Mouse (Mus musculus) layer of hippocampus, adult 8-10 months (tissue): ENCODE measurements around the gene Rab11fip4. TPM values are rescaled to one million over a fixed set of nuclear protein-coding genes. Genes with fewer than 3 reads are reported as not detected.

ENCODE experiments used
- DNase-seq, 2 experiments: peaks; one replicate each; pipeline ENCODE4 v3.0.0; 2022; ENCODE audit warnings: low spot score in 2 of 2
- total RNA-seq, 4 experiments: library from RNA; stranded (reverse); gene quantifications; 2 replicates each; pipeline ENCODE4 v1.2.4; 2022

Rab11fip4 gene
- total RNA-seq, result 100 to 1,000 TPM; 157 to 175 (median 167) TPM

DNA sequence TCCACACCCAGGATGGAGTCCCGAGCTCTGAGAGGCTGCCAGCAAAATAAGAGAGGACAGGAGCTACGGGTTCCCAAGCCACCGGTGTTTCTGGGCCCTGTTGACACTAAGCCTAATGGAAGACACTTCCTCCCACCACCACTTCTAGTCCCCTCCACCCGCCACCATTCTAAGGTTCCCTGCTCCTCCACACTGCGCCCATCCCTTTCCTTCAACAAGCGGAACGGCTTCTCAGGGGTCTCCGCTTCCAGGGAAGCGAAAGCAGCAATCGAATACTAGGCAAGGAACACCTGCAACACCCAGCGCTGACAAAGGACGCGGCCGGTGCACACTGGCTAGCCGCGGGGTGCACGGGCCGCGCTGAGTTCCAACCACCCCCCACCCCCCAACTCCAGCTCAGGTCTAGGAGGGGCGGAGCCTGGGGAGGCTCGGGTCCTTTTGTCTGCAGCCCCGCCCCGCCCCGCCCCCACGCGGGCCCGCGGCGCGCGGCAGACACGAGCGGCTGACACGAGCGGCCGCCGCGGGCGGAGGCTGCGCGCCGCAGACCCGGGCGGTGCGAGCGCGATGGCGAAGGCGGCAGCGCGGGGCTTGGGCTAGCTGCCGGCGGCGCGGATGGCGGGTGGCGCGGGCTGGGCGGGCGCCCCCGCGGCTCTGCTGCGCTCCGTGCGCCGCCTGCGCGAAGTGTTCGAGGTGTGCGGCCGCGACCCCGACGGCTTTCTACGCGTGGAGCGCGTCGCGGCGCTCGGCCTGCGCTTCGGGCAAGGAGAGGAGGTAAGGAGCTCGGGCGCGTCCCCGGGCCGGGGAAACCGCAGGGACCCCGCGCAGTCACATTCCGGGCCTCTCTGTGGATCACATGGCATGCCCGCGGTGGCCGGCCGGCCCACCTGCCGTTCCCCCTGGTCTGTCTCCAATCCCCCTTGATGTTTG is at the start of gene Rab11fip4:
Rab11fip4 (plus strand) TSS at position 549 of the 927 bp plus-strand sequence.
- peak in 1 of 2 experiments; percentile 45 for DNase-seq

DNA sequence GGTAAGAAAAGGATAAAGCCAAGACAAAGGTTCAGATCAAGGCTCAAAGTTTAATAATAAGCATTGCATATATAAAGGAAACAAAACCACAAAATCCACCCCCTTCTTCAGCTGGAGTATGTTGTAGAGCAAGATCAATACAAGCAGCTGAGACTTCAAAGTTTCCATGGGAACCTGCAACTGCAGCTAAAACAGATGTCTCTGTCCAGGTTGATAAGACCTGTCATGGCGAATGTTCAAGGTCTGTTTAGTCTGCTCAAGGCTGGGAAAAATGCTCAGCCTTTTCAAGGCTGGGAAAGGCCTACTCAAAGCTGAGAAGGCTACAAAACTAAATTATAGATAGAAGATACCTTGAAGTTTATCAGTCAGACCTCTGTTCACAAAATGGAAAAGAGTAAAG is 38.4 kb upstream of the Rab11fip4 start:
- no peak for DNase-seq

DNA sequence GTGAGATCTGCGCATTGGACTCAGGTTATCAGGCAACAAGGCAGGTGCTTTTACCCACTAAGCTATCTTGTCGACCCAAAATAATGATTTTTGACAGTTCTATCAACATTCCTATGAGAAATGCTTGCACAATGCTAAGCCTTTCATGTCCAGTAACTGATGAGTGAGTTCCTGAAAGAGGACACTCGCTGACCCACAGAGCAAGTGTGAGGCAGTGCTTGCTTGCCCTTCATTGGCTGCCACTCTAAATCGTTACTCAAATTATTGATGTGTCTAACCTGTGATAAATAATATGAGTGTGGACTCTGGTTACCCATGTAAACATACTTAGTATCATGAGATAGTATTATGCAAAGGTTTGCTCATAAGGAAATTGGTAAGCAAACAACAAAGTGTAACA is 30.5 kb upstream of the Rab11fip4 start:
- no peak for DNase-seq

DNA sequence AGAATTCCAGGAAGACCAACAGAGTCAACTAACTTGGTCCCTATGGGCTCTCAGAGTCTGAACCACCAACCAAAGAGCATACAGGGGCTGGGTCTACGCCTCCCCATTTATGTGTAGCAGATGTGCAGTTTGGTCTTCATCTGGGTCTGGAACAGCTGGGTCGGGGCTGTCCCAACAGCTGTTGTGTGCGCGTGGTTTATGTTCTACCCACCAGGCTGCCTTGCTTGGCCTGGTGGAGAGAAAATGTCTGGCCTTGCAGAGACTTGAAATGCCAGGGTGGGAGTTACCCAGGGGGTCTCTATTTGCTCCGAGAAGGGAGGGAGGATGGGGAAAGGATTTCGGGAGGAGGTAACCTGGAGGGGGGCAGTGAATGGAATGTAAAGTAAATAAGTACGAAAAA is 27.5 kb upstream of the Rab11fip4 start:
- no peak for DNase-seq

GRCm38 (mm10) chr11:79566947-79567346 is 24.1 kb upstream of the Rab11fip4 start:
- no peak for DNase-seq

GRCm38 (mm10) chr11:79568197-79568911 is 22.7 kb upstream of the Rab11fip4 start:
- DNase-seq, result no peak

GRCm38 (mm10) chr11:79570319-79570718 is 20.7 kb upstream of the Rab11fip4 start:
- DNase-seq, result no peak

DNA sequence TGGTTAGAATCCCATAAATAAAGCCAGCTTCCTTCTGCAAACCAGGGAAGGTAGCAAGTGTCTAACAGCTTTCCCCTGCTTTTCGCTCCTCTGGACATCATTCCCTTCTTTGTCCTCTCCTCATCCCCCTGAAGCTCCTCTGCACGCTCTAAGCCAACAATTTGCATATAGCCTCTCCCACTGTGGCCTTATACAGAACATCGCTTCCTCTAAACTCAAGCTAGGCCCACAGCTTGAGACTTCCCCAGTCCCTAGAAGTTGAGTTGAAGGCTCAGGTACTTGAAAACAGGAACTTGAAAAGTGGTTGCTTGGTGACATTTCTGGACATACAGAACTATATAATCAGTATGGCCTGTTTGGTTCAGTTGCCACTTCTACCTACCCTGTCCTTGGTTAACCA is 17.2 kb upstream of the Rab11fip4 start:
- no peak for DNase-seq

- no peak for DNase-seq
These were observed 15.5 kb upstream of the Rab11fip4 start for GRCm38 (mm10) chr11:79575383-79576073.

DNA sequence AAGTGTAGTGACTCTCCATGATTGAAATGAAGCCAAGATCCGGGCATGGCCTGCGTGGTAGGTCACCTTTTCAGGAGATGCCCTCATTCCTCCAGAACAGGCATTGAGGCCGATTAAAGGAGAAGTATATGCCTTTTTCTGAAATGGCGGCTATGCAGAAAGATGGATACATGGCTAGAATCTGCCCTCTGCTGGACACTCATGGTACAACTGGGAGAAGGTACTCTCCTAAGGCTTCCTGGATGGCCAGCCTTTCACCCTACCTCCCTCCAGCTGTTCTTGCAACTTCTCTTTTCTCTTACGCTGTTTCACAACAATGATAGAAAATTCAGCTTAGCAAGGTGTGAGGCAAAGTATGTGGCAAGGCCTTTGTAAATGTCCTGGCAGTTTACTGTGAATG is 13.3 kb upstream of the Rab11fip4 start:
- peak; percentile 64 to 87 for DNase-seq

DNA sequence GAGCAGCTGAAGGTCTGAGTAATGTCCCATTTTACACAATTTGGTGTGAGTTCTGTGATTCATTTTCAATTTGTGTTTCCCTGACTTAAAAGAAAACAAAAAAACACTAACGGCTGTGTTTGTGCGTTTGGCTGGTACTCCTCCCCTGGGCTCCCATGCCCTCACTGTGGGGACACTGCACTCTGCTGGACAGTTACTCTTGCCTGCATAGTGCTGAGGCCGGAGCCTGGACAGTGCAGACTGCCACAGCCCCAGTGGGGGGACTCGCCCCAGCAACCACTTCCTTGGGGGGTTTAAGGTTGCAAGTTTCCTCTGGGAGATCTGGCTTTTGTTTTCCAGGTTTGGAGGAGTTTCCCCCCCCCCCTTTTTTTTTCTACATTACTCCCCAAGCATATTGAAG is 10.4 kb upstream of the Rab11fip4 start:
- no peak for DNase-seq

DNA sequence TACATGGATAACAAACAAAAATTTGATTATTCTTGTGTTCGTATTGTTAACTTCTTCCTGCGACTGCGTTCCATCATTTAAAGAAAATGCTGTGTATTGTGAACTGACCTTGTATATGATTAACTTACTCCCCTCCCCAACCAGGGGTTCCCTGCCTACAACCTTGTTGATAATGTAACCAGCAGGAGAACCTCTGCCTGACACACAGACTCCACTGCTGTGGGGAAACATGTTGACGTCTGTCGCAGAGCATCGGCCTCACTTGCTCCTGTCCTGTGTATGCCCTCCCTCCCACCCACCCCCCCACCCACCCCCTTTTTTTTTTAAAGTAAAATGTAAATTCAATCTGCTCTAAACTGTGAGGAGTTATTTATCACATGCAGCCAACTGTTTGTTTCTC is 9.8 kb upstream of the Rab11fip4 start:
- no peak for DNase-seq

DNA sequence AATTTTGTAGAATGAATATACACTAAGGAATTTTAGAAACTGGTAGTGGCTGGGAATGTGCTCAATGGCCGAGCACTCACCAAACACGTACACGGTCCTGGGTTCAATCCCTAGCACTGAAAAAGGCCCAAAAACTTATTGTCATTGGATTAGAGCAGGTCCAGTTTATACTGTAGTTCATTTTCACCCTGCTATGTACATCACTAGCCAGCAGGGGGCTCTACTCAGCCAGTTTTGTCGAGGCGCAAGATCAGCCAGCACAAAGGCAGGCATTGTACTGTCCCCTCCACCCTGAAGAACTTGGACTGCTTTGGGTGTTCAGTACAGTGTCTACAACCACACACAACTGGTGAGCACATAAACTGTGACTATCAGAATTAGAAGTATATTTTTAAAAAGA is 6.8 kb upstream of the Rab11fip4 start:
- peak; percentile 63 to 80 for DNase-seq

GRCm38 (mm10) chr11:79589317-79590075 is 1.5 kb upstream of the Rab11fip4 start:
- DNase-seq, result no peak

- DNase-seq, result no peak
These were observed 571 bp downstream of the Rab11fip4 start for GRCm38 (mm10) chr11:79591591-79591975.

- no peak for DNase-seq
These were observed 2.5 kb downstream of the Rab11fip4 start for GRCm38 (mm10) chr11:79593495-79593894.

GRCm38 (mm10) chr11:79610454-79610853 is 19.4 kb downstream of the Rab11fip4 start:
- DNase-seq, result no peak

GRCm38 (mm10) chr11:79611011-79611666 is 20.1 kb downstream of the Rab11fip4 start:
- no peak for DNase-seq

DNA sequence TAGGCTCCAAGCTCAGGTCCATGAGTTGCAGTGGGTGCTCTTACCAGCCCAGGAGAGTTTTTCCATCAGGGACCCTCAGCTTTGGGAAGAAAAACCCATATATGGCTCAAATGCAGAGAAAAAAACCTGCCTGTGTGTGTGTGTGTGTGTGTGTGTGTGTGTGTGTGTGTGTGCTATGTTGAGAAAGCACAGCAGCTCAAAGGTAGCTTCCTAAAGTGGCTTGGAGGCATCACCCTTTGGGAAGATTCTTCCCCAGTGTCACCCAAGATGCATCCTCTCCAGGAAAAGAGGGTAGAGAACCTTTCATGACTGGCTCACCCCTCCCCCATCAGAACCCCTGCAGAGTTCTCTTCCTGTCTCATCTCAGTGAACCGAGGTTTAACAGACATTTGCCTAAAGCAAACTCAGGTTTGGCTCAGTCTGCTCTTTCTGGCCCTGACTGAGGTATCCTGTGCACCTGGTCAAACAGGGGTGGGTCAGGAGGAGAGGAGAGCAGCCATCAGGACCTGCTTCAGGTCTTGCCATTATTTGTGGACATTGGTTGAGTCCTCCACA is 21.1 kb downstream of the Rab11fip4 start:
- DNase-seq, result no peak

DNA sequence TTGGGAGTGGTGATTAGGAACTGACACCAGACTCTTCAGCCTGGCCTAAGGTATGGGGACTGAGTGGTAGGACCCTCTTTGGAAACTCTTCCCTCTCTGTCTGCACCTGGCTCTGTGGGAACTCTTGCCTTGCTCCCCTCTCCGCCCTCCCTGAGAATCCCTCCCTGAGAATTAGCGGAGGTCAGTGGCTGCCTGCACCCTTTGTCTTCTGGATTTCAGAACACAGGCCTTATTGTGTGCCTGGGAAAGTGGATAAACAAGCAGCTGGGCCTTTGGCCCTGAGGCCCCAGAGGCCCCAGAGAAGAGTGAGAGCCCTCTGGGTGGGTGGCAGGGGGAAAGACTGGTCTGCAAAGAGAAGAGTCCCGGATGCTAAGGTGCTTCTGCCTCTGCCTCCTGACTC is 22.1 kb downstream of the Rab11fip4 start:
- no peak for DNase-seq
